Mouse (Mus musculus): Measurements from ENCODE around the gene Stx7. TPM values are rescaled to one million over a fixed set of nuclear protein-coding genes. Genes with fewer than 3 reads are reported as not detected.

Stx7 gene
- polyA plus RNA-seq, 1 experiment from 2014 or later: 93.2 TPM

- WGBS: 18% methylated on average over 5 of the region's 5 CpGs
- no peaks in the 10 kb centered on the region for H3K4me1 ChIP-seq (ENCODE audit: control insufficient read depth, insufficient read depth, low read length)
- H3K4me3 ChIP-seq (ENCODE audit: low read depth, low read length): no peak overlapping the region
- H3K4me2 ChIP-seq (replicated peaks; ENCODE audit: low read depth, low read length): no peak overlapping the region; the same call in 1 of the 2 replicates
- no peaks in the 10 kb centered on the region for H3K36me3 ChIP-seq (ENCODE audit: control insufficient read depth, insufficient read depth, low read length)
- peak; percentile 81 for ATAC-seq (ENCODE audit: insufficient number of reproducible peaks, insufficient read depth, low FRiP score, low read depth)
- H3K9me3 ChIP-seq (ENCODE audit: control insufficient read depth, low read depth, low read length): no peaks in the 10 kb centered on the region
- H3K27me3 ChIP-seq (ENCODE audit: control insufficient read depth, insufficient read depth, low read length): no peaks in the 10 kb centered on the region
- no peak overlapping the region for H3K9ac ChIP-seq (replicated peaks; ENCODE audit: low read depth, low read length)
- H3K27ac ChIP-seq (ENCODE audit: low read length): peak overlapping the region; percentile 84
These were observed 16.8 kb upstream of the Stx7 start for GRCm38 (mm10) chr10:24132273-24132672.

- Histone ChIP-seq H3K27me3 (ENCODE audit: control insufficient read depth, insufficient read depth, low read length) (no peaks in the 10 kb centered on the region), H3K9ac (replicated peaks; ENCODE audit: low read depth, low read length) (no peak overlapping the region), H3K4me3 (ENCODE audit: low read depth, low read length) (no peak overlapping the region), H3K36me3 (ENCODE audit: control insufficient read depth, insufficient read depth, low read length) (no peaks in the 10 kb centered on the region), H3K4me1 (ENCODE audit: control insufficient read depth, insufficient read depth, low read length) (no peaks in the 10 kb centered on the region), H3K9me3 (ENCODE audit: control insufficient read depth, low read depth, low read length) (no peaks in the 10 kb centered on the region), H3K27ac (ENCODE audit: low read length) (no peak overlapping the region), H3K4me2 (replicated peaks; ENCODE audit: low read depth, low read length) (no peak overlapping the region)
- ATAC-seq (ENCODE audit: insufficient number of reproducible peaks, insufficient read depth, low FRiP score, low read depth): no peak
- WGBS: 41% methylated on average over 2 of the region's 2 CpGs
These were observed 16.0 kb upstream of the Stx7 start for GRCm38 (mm10) chr10:24133132-24133531.

- H3K4me3 ChIP-seq (ENCODE audit: low read depth, low read length): no peak overlapping the region
- no peaks in the 10 kb centered on the region for H3K27me3 ChIP-seq (ENCODE audit: control insufficient read depth, insufficient read depth, low read length)
- no peak overlapping the region for H3K27ac ChIP-seq (ENCODE audit: low read length)
- H3K36me3 ChIP-seq (ENCODE audit: control insufficient read depth, insufficient read depth, low read length): no peaks in the 10 kb centered on the region
- 35% methylated on average over 7 of the region's 7 CpGs for WGBS
- H3K9ac ChIP-seq (replicated peaks; ENCODE audit: low read depth, low read length): no peak overlapping the region
- no peak for ATAC-seq (ENCODE audit: insufficient number of reproducible peaks, insufficient read depth, low FRiP score, low read depth)
- no peaks in the 10 kb centered on the region for H3K4me1 ChIP-seq (ENCODE audit: control insufficient read depth, insufficient read depth, low read length)
- no peaks in the 10 kb centered on the region for H3K9me3 ChIP-seq (ENCODE audit: control insufficient read depth, low read depth, low read length)
- no peak overlapping the region for H3K4me2 ChIP-seq (replicated peaks; ENCODE audit: low read depth, low read length)
These were observed 14.9 kb upstream of the Stx7 start for GRCm38 (mm10) chr10:24134071-24134645.

GRCm38 (mm10) chr10:24138623-24139261 is 10.4 kb upstream of the Stx7 start:
- Histone ChIP-seq H3K9ac (replicated peaks; ENCODE audit: low read depth, low read length) (no peak overlapping the region), H3K27me3 (ENCODE audit: control insufficient read depth, insufficient read depth, low read length) (no peaks in the 10 kb centered on the region), H3K4me3 (ENCODE audit: low read depth, low read length) (no peak overlapping the region), H3K9me3 (ENCODE audit: control insufficient read depth, low read depth, low read length) (no peaks in the 10 kb centered on the region), H3K27ac (ENCODE audit: low read length) (no peak overlapping the region), H3K36me3 (ENCODE audit: control insufficient read depth, insufficient read depth, low read length) (no peaks in the 10 kb centered on the region), H3K4me2 (replicated peaks; ENCODE audit: low read depth, low read length) (no peak overlapping the region), H3K4me1 (ENCODE audit: control insufficient read depth, insufficient read depth, low read length) (no peaks in the 10 kb centered on the region)
- ATAC-seq (ENCODE audit: insufficient number of reproducible peaks, insufficient read depth, low FRiP score, low read depth): no peak
- WGBS: 63% methylated on average over 2 of the region's 2 CpGs

GRCm38 (mm10) chr10:24142735-24143134 is 6.4 kb upstream of the Stx7 start:
- ATAC-seq (ENCODE audit: insufficient number of reproducible peaks, insufficient read depth, low FRiP score, low read depth): no peak
- Histone ChIP-seq H3K9ac (replicated peaks; ENCODE audit: low read depth, low read length) (no peak overlapping the region), H3K4me3 (ENCODE audit: low read depth, low read length) (no peak overlapping the region), H3K9me3 (ENCODE audit: control insufficient read depth, low read depth, low read length) (no peaks in the 10 kb centered on the region), H3K4me1 (ENCODE audit: control insufficient read depth, insufficient read depth, low read length) (no peaks in the 10 kb centered on the region), H3K4me2 (replicated peaks; ENCODE audit: low read depth, low read length) (no peak overlapping the region), H3K36me3 (ENCODE audit: control insufficient read depth, insufficient read depth, low read length) (no peaks in the 10 kb centered on the region), H3K27ac (ENCODE audit: low read length) (no peak overlapping the region), H3K27me3 (ENCODE audit: control insufficient read depth, insufficient read depth, low read length) (no peaks in the 10 kb centered on the region)
- 70% methylated on average over 3 of the region's 3 CpGs for WGBS

GRCm38 (mm10) chr10:24150086-24150485 is 984 bp downstream of the Stx7 start:
- Histone ChIP-seq H3K4me2 (replicated peaks; ENCODE audit: low read depth, low read length) (peak overlapping the region; percentile 55), H3K4me1 (ENCODE audit: control insufficient read depth, insufficient read depth, low read length) (0 out of 2 replicates have a peak, but pooled peaks cover 5% of the 10 kb centered on the region), H3K36me3 (ENCODE audit: control insufficient read depth, insufficient read depth, low read length) (no peaks in the 10 kb centered on the region; the same call in 1 of the 2 replicates), H3K9me3 (ENCODE audit: control insufficient read depth, low read depth, low read length) (no peaks in the 10 kb centered on the region), H3K9ac (replicated peaks; ENCODE audit: low read depth, low read length) (peak overlapping the region; percentile 57), H3K27ac (ENCODE audit: low read length) (no peak overlapping the region), H3K27me3 (ENCODE audit: control insufficient read depth, insufficient read depth, low read length) (no peaks in the 10 kb centered on the region), H3K4me3 (ENCODE audit: low read depth, low read length) (peak overlapping the region; percentile 71)
- ATAC-seq (ENCODE audit: insufficient number of reproducible peaks, insufficient read depth, low FRiP score, low read depth): no peak
- 42% methylated on average over 7 of the region's 7 CpGs for WGBS

- no peaks in the 10 kb centered on the region for H3K9me3 ChIP-seq (ENCODE audit: control insufficient read depth, low read depth, low read length)
- no peak overlapping the region for H3K27ac ChIP-seq (ENCODE audit: low read length)
- no peak overlapping the region for H3K9ac ChIP-seq (replicated peaks; ENCODE audit: low read depth, low read length)
- ATAC-seq (ENCODE audit: insufficient number of reproducible peaks, insufficient read depth, low FRiP score, low read depth): no peak
- no peaks in the 10 kb centered on the region for H3K4me1 ChIP-seq (ENCODE audit: control insufficient read depth, insufficient read depth, low read length)
- 89% methylated on average over 12 of the region's 12 CpGs for WGBS
- peaks cover 11% of the 10 kb centered on the region for H3K36me3 ChIP-seq (ENCODE audit: control insufficient read depth, insufficient read depth, low read length)
- no peaks in the 10 kb centered on the region for H3K27me3 ChIP-seq (ENCODE audit: control insufficient read depth, insufficient read depth, low read length)
- no peak overlapping the region for H3K4me3 ChIP-seq (ENCODE audit: low read depth, low read length)
- no peak overlapping the region for H3K4me2 ChIP-seq (replicated peaks; ENCODE audit: low read depth, low read length)
These were observed 9.6 kb downstream of the Stx7 start for GRCm38 (mm10) chr10:24158470-24159254.

- no peak overlapping the region for H3K27ac ChIP-seq (ENCODE audit: low read length)
- ATAC-seq (ENCODE audit: insufficient number of reproducible peaks, insufficient read depth, low FRiP score, low read depth): no peak
- H3K36me3 ChIP-seq (ENCODE audit: control insufficient read depth, insufficient read depth, low read length): peaks cover 11% of the 10 kb centered on the region
- WGBS: 45% methylated on average over 5 of the region's 5 CpGs
- H3K4me2 ChIP-seq (replicated peaks; ENCODE audit: low read depth, low read length): no peak overlapping the region
- H3K9ac ChIP-seq (replicated peaks; ENCODE audit: low read depth, low read length): no peak overlapping the region
- no peaks in the 10 kb centered on the region for H3K9me3 ChIP-seq (ENCODE audit: control insufficient read depth, low read depth, low read length)
- no peak overlapping the region for H3K4me3 ChIP-seq (ENCODE audit: low read depth, low read length)
- no peaks in the 10 kb centered on the region for H3K27me3 ChIP-seq (ENCODE audit: control insufficient read depth, insufficient read depth, low read length)
- H3K4me1 ChIP-seq (ENCODE audit: control insufficient read depth, insufficient read depth, low read length): peaks cover 6% of the 10 kb centered on the region
These were observed 10.5 kb downstream of the Stx7 start for GRCm38 (mm10) chr10:24159575-24159974.

Measured in stomach, embryonic 14.5 days (tissue).